Mouse (Mus musculus) ES-E14 (cell line): ENCODE data around the gene Lad1.

ENCODE experiments used
- CHD2 ChIP-seq: IDR thresholded peaks from 2 replicates; pipeline ENCODE4 v1.6.1; 2014; ENCODE audit warnings: mild to moderate bottlenecking, low read depth, low read length, inconsistent platforms
- HCFC1 ChIP-seq: IDR thresholded peaks from 2 replicates; pipeline ENCODE4 v1.6.1; 2012; ENCODE audit warnings: low read length, inconsistent platforms, borderline replicate concordance; ENCODE audit not compliant: insufficient read depth
- ZNF384 ChIP-seq: IDR thresholded peaks from 2 replicates; pipeline ENCODE4 v1.6.1; 2012; ENCODE audit warnings: low read depth, low read length, inconsistent platforms

DNA sequence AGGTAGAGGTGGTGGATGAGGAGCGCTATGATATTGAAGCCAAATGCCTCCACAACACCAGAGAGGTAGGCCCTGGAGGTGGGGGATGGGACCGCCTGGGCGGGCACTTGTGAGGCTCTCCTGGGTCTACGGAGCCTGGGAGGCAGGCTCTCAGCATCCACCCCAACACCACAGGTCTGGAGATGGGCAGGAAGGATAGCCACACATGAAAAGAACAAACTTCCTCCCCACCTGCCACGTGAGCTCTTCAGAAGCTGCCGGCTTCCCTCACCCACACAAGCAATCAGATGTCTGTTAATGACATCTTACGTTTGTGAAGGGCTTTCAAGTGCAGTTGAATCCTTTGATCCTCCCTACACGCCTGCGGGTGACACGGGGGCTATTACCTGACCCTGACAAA, 10.9 kb upstream of the Lad1 start:
- TF ChIP-seq HCFC1 (no peak), CHD2 (no peak), ZNF384 (no peak)
